Mouse (Mus musculus) stomach, embryonic 16.5 days (tissue): ENCODE measurements around the gene Acp7. TPM values are rescaled to one million over a fixed set of nuclear protein-coding genes. Genes with fewer than 3 reads are reported as not detected.
A peak's percentile ranks its signal among the peaks of the same experiment; 100 is the strongest.

Experiments used
- ATAC-seq: fragments of 200-750 bp; cut with Nextera tagmentation; 2 replicates; pipeline ENCODE4 v1.8.0; 2017; ENCODE audit warnings: moderate number of reproducible peaks, moderate TSS enrichment; ENCODE audit not compliant: insufficient read depth, low FRiP score
- H3K27ac ChIP-seq: fragments of 300-500 bp; sonication (generic); 2 replicates; pipeline ENCODE4 v1.5.1; 2014; ENCODE audit warnings: low read length
- H3K27me3 ChIP-seq: fragments of 300-500 bp; sonication (generic); 2 replicates; pipeline ENCODE4 v1.6.1; 2014; ENCODE audit warnings: low read length, control low read depth, mixed read lengths; ENCODE audit not compliant: control insufficient read depth, insufficient read depth
- H3K36me3 ChIP-seq: fragments of 300-500 bp; sonication (generic); 2 replicates; pipeline ENCODE4 v1.6.1; 2014; ENCODE audit warnings: low read length; ENCODE audit not compliant: control insufficient read depth, insufficient read depth
- H3K4me1 ChIP-seq: fragments of 300-500 bp; sonication (generic); 2 replicates; pipeline ENCODE4 v1.6.1; 2014; ENCODE audit warnings: low read length, control low read depth, mixed read lengths; ENCODE audit not compliant: control insufficient read depth, insufficient read depth
- H3K4me2 ChIP-seq: fragments of 300-500 bp; sonication (generic); 2 replicates; pipeline ENCODE4 v1.6.1; 2014; ENCODE audit warnings: low read depth, low read length, mixed read lengths
- H3K4me3 ChIP-seq: fragments of 300-500 bp; sonication (generic); replicated peaks from 2 replicates; pipeline ENCODE4 v1.5.1; 2014; ENCODE audit warnings: mild to moderate bottlenecking, low read length
- H3K9ac ChIP-seq: fragments of 300-500 bp; sonication (generic); 2 replicates; pipeline ENCODE4 v1.6.1; 2014; ENCODE audit warnings: low read length
- H3K9me3 ChIP-seq: fragments of 300-500 bp; sonication (generic); replicated peaks from 2 replicates; pipeline ENCODE4 v1.6.1; 2016; ENCODE audit warnings: low read length, control low read depth; ENCODE audit not compliant: control insufficient read depth
- WGBS: fragments of 180-500 bp; shearing (Covaris S2); extraction: QIAGEN DNeasy Blood & Tissue Kit; methylation state at CpG from one replicate; pipeline ENCODE4 v1.1.7; 2014; 5-methylcytosine and 5-hydroxymethylcytosine counted together
- polyA plus RNA-seq: library from polyadenylated mRNA; unstranded; fragments of >200 nt; fragmentation: Nextera tagmentation; extraction: Ambion mirVana; gene quantifications from 2 replicates; pipeline ENCODE4 v1.2.1, GENCODE M21; 2015

Acp7 gene
- polyA plus RNA-seq, 1 experiment from 2014 or later = not detected

- Histone ChIP-seq H3K36me3 (no peaks in the 10 kb centered on the region), H3K27ac (peak overlapping the region; percentile 94), H3K4me1 (peaks cover 50% of the 10 kb centered on the region), H3K9me3 (no peaks in the 10 kb centered on the region), H3K9ac (peak overlapping the region; percentile 81), H3K4me3 (peak overlapping the region; percentile 59), H3K4me2 (peak overlapping the region; percentile 79), H3K27me3 (no peaks in the 10 kb centered on the region)
- ATAC-seq = peak; percentile 86
- WGBS = 35% methylated on average over 20 of the region's 20 CpGs
Measured at GRCm38 (mm10) chr7:28596436-28597276, 34.5 kb downstream of the Acp7 start.

- Histone ChIP-seq H3K4me3 (peak overlapping the region; percentile 59), H3K27me3 (no peaks in the 10 kb centered on the region), H3K9ac (peak overlapping the region; percentile 81), H3K27ac (peak overlapping the region; percentile 94), H3K36me3 (no peaks in the 10 kb centered on the region), H3K4me1 (peaks cover 55% of the 10 kb centered on the region), H3K9me3 (no peaks in the 10 kb centered on the region), H3K4me2 (peak overlapping the region; percentile 79)
- 67% methylated on average over 8 of the region's 8 CpGs for WGBS
- no peak for ATAC-seq
Measured at GRCm38 (mm10) chr7:28595751-28596435, 35.2 kb downstream of the Acp7 start.

GRCm38 (mm10) chr7:28593206-28594111, 37.7 kb downstream of the Acp7 start:
- 38% methylated on average over 14 of the region's 14 CpGs for WGBS
- 0 out of 2 replicates have a peak overlapping the region, but pooled peaks have one; percentile 17 for H3K27ac ChIP-seq
- ATAC-seq = no peak

GRCm38 (mm10) chr7:28591862-28592261, 39.3 kb downstream of the Acp7 start:
- Histone ChIP-seq H3K27ac (no peak overlapping the region), H3K9me3 (no peaks in the 10 kb centered on the region), H3K4me3 (no peak overlapping the region), H3K27me3 (no peaks in the 10 kb centered on the region), H3K4me1 (peaks cover 67% of the 10 kb centered on the region), H3K9ac (no peak overlapping the region), H3K4me2 (no peak overlapping the region), H3K36me3 (no peaks in the 10 kb centered on the region)
- WGBS = 47% methylated on average over 1 of the region's 1 CpGs
- no peak for ATAC-seq

More at GRCm38 (mm10) chr7:28593206-28594111, 37.7 kb downstream of the Acp7 start:
- no peak overlapping the region for H3K4me2 ChIP-seq
- H3K36me3 ChIP-seq = no peaks in the 10 kb centered on the region
- H3K27me3 ChIP-seq = no peaks in the 10 kb centered on the region
- H3K9me3 ChIP-seq = no peaks in the 10 kb centered on the region
- H3K4me3 ChIP-seq = no peak overlapping the region
- H3K9ac ChIP-seq = peak overlapping the region; percentile 43
- peaks cover 57% of the 10 kb centered on the region for H3K4me1 ChIP-seq

GRCm38 (mm10) chr7:28587644-28588043, 43.5 kb downstream of the Acp7 start:
- Histone ChIP-seq H3K9ac (peak overlapping the region; percentile 4; the same call in 1 of the 2 replicates), H3K27ac (peak overlapping the region; percentile 34; the same call in 1 of the 2 replicates), H3K36me3 (no peaks in the 10 kb centered on the region), H3K4me2 (no peak overlapping the region), H3K4me3 (no peak overlapping the region), H3K9me3 (no peaks in the 10 kb centered on the region), H3K4me1 (peaks cover 64% of the 10 kb centered on the region), H3K27me3 (no peaks in the 10 kb centered on the region)
- no peak for ATAC-seq

GRCm38 (mm10) chr7:28586663-28587411, 44.3 kb downstream of the Acp7 start:
- Histone ChIP-seq H3K4me3 (no peak overlapping the region), H3K27ac (0 out of 2 replicates have a peak overlapping the region, but pooled peaks have one; percentile 12), H3K4me2 (no peak overlapping the region), H3K36me3 (no peaks in the 10 kb centered on the region), H3K4me1 (peaks cover 63% of the 10 kb centered on the region), H3K9me3 (no peaks in the 10 kb centered on the region), H3K27me3 (no peaks in the 10 kb centered on the region), H3K9ac (no peak overlapping the region)
- 58% methylated on average over 6 of the region's 6 CpGs for WGBS
- no peak for ATAC-seq

- H3K27ac ChIP-seq = peak overlapping the region; percentile 87
- no peak overlapping the region for H3K4me2 ChIP-seq
- ATAC-seq = no peak
- peaks cover 57% of the 10 kb centered on the region for H3K4me1 ChIP-seq
- 70% methylated on average over 6 of the region's 6 CpGs for WGBS
- no peaks in the 10 kb centered on the region for H3K27me3 ChIP-seq
- H3K9ac ChIP-seq = 0 out of 2 replicates have a peak overlapping the region, but pooled peaks have one; percentile 32
- H3K4me3 ChIP-seq = no peak overlapping the region
- no peaks in the 10 kb centered on the region for H3K36me3 ChIP-seq
- no peaks in the 10 kb centered on the region for H3K9me3 ChIP-seq
Measured at GRCm38 (mm10) chr7:28585001-28585400, 46.1 kb downstream of the Acp7 start.

GRCm38 (mm10) chr7:28584468-28584867, 46.7 kb downstream of the Acp7 start:
- ATAC-seq = no peak
- Histone ChIP-seq H3K27ac (peak overlapping the region; percentile 87), H3K9me3 (no peaks in the 10 kb centered on the region), H3K4me3 (no peak overlapping the region), H3K27me3 (no peaks in the 10 kb centered on the region), H3K9ac (0 out of 2 replicates have a peak overlapping the region, but pooled peaks have one; percentile 20), H3K4me1 (peaks cover 63% of the 10 kb centered on the region), H3K36me3 (no peaks in the 10 kb centered on the region), H3K4me2 (no peak overlapping the region)
- WGBS = 48% methylated on average over 4 of the region's 4 CpGs
